Mouse (Mus musculus) limb, embryonic 10.5 days (tissue): ENCODE results near the gene Gm20431. TPM values are rescaled to one million over a fixed set of nuclear protein-coding genes. Genes with fewer than 3 reads are reported as not detected.

Experiments
- DNase-seq: peaks from one replicate; pipeline ENCODE4 v3.0.0-alpha.2; 2017; ENCODE audit warnings: low spot score
- H3K27ac ChIP-seq: fragments of 300-500 bp; sonication (generic); 2 replicates; pipeline ENCODE4 v1.5.1; 2016; ENCODE audit warnings: mild to moderate bottlenecking
- H3K27me3 ChIP-seq: fragments of 300-500 bp; sonication (generic); 2 replicates; pipeline ENCODE4 v1.6.1; 2016; ENCODE audit warnings: low read depth, mild to moderate bottlenecking; ENCODE audit not compliant: poor library complexity, severe bottlenecking
- H3K36me3 ChIP-seq: fragments of 300-500 bp; sonication (generic); 2 replicates; pipeline ENCODE4 v1.6.1; 2016; ENCODE audit warnings: mild to moderate bottlenecking, moderate library complexity
- H3K4me1 ChIP-seq: fragments of 300-500 bp; sonication (generic); 2 replicates; pipeline ENCODE4 v1.6.1; 2016
- H3K4me3 ChIP-seq: fragments of 300-500 bp; sonication (generic); 2 replicates; pipeline ENCODE4 v1.5.1; 2016; ENCODE audit warnings: mild to moderate bottlenecking, moderate library complexity
- H3K9me3 ChIP-seq: fragments of 300-500 bp; sonication (generic); replicated peaks from 2 replicates; pipeline ENCODE4 v1.6.1; 2016; ENCODE audit warnings: mild to moderate bottlenecking
- WGBS: fragments of 180-500 bp; shearing (Covaris S2); methylation state at CpG from one replicate; pipeline ENCODE4 v1.1.7; 2016; 5-methylcytosine and 5-hydroxymethylcytosine counted together
- polyA plus RNA-seq: library from polyadenylated mRNA; unstranded; fragments of >200 nt; fragmentation: Nextera tagmentation; extraction: Ambion mirVana; gene quantifications from 2 replicates; pipeline ENCODE4 v1.2.1, GENCODE M21; 2016

Gm20431 gene
- polyA plus RNA-seq, 1 experiment from 2014 or later = 1.0 TPM

DNA sequence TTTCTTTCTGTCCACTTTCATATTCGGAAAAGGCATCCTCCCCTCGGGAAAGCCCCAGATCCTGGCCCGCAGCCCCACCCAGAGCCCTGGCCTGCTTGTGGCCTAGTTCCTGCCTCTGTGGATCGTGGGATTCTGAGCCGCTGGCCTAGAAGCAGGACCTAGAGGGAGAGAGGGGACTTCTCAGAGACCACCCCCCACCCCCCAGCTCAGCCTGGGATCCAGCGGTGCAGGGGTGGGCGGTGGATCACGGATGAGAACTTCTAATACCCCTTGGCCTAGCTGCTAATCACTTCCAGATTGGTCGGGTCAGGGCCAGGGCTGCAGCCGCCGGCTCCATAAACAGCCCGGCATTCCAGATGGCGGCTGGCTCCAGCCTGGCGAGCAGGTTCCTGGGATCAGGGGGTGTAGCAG, 65.5 kb downstream of the Gm20431 start:
- H3K4me3 ChIP-seq = peak overlapping the region; percentile 45
- 6% methylated on average over 14 of the region's 14 CpGs for WGBS
- H3K27me3 ChIP-seq = no peaks in the 10 kb centered on the region
- no peaks in the 10 kb centered on the region for H3K9me3 ChIP-seq
- peaks cover 84% of the 10 kb centered on the region for H3K4me1 ChIP-seq
- peak overlapping the region; percentile 92 for H3K27ac ChIP-seq
- DNase-seq = peak; percentile 94
- no peaks in the 10 kb centered on the region for H3K36me3 ChIP-seq

GRCm38 (mm10) chr2:167594444-167594934, 66.8 kb downstream of the Gm20431 start:
- WGBS = 23% methylated on average over 10 of the region's 10 CpGs
- DNase-seq = peak; percentile 60
- H3K4me1 ChIP-seq = peaks cover 80% of the 10 kb centered on the region

GRCm38 (mm10) chr2:167593551-167594250, 67.6 kb downstream of the Gm20431 start:
- 82% methylated on average over 4 of the region's 4 CpGs for WGBS
- peak; percentile 39 for DNase-seq
- Histone ChIP-seq H3K4me1 (peaks cover 80% of the 10 kb centered on the region), H3K36me3 (no peaks in the 10 kb centered on the region), H3K9me3 (no peaks in the 10 kb centered on the region), H3K4me3 (0 out of 2 replicates have a peak overlapping the region, but pooled peaks have one; percentile 11), H3K27ac (peak overlapping the region; percentile 92), H3K27me3 (no peaks in the 10 kb centered on the region)

More at GRCm38 (mm10) chr2:167594444-167594934, 66.8 kb downstream of the Gm20431 start:
- no peaks in the 10 kb centered on the region for H3K36me3 ChIP-seq
- H3K9me3 ChIP-seq = no peaks in the 10 kb centered on the region
- no peaks in the 10 kb centered on the region for H3K27me3 ChIP-seq
- H3K4me3 ChIP-seq = peak overlapping the region; percentile 11; the same call in 1 of the 2 replicates
- peak overlapping the region; percentile 92 for H3K27ac ChIP-seq

- WGBS = 12% methylated on average over 21 of the region's 21 CpGs
- Histone ChIP-seq H3K27ac (peak overlapping the region; percentile 83), H3K4me3 (peak overlapping the region; percentile 35), H3K4me1 (peaks cover 72% of the 10 kb centered on the region), H3K27me3 (no peaks in the 10 kb centered on the region), H3K9me3 (no peaks in the 10 kb centered on the region), H3K36me3 (no peaks in the 10 kb centered on the region)
- DNase-seq = peak; percentile 54
Measured at GRCm38 (mm10) chr2:167588774-167589577, 72.3 kb downstream of the Gm20431 start.

GRCm38 (mm10) chr2:167586976-167587375, 74.3 kb downstream of the Gm20431 start:
- peak overlapping the region; percentile 13; the same call in 1 of the 2 replicates for H3K4me3 ChIP-seq
- H3K36me3 ChIP-seq = no peaks in the 10 kb centered on the region
- H3K27me3 ChIP-seq = no peaks in the 10 kb centered on the region
- H3K9me3 ChIP-seq = no peaks in the 10 kb centered on the region
- DNase-seq = peak; percentile 55
- peaks cover 83% of the 10 kb centered on the region for H3K4me1 ChIP-seq
- peak overlapping the region; percentile 87 for H3K27ac ChIP-seq
- WGBS = 10% methylated on average over 9 of the region's 9 CpGs

DNA sequence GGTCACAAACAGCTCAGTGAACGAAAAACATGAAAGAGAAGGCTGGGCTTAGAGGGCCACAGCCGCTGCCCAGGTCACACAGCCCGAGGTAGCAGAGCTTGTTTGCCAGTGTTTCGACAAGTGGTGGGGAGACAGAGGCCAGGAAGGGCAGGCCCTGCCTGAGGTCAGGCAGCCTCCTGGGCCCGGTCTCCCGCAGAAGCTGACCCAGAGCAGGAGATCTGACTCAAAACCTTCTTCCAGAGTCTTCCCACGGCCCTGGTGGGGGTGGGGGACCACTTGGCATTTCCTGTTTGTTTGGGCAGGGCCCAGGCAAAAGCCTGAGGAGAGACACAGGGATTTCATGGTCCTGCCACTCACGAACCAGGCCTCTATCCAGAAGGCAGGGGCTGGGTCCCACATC, 75.3 kb downstream of the Gm20431 start:
- Histone ChIP-seq H3K27ac (peak overlapping the region; percentile 87), H3K27me3 (no peaks in the 10 kb centered on the region), H3K4me3 (peak overlapping the region; percentile 9; the same call in 1 of the 2 replicates), H3K4me1 (peaks cover 85% of the 10 kb centered on the region), H3K36me3 (no peaks in the 10 kb centered on the region), H3K9me3 (no peaks in the 10 kb centered on the region)
- peak; percentile 58 for DNase-seq
- WGBS = 4% methylated on average over 8 of the region's 8 CpGs

DNA sequence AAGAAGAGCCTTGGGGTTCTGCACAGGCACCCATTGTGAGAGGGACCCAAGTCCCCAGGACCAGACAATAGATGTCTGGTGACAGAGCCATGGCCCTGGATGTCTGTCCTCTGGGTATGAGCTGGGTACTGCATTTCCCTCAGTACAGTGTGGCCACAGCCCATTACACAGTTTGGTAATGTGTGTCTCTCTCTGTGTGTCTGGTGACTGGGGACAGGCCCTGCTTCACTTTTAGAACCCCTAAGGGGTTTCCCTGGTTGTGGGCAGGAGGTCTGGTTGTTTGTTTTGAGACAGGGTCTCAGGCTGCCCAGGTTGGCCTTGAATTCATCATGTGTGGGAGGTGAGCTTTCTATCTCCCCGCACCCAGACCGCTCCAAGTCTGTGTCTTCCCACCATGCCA, 76.0 kb downstream of the Gm20431 start:
- 91% methylated on average over 2 of the region's 2 CpGs for WGBS
- Histone ChIP-seq H3K9me3 (no peaks in the 10 kb centered on the region), H3K4me3 (no peak overlapping the region), H3K4me1 (peaks cover 81% of the 10 kb centered on the region), H3K27ac (peak overlapping the region; percentile 87), H3K36me3 (no peaks in the 10 kb centered on the region), H3K27me3 (no peaks in the 10 kb centered on the region)
- DNase-seq = no peak

DNA sequence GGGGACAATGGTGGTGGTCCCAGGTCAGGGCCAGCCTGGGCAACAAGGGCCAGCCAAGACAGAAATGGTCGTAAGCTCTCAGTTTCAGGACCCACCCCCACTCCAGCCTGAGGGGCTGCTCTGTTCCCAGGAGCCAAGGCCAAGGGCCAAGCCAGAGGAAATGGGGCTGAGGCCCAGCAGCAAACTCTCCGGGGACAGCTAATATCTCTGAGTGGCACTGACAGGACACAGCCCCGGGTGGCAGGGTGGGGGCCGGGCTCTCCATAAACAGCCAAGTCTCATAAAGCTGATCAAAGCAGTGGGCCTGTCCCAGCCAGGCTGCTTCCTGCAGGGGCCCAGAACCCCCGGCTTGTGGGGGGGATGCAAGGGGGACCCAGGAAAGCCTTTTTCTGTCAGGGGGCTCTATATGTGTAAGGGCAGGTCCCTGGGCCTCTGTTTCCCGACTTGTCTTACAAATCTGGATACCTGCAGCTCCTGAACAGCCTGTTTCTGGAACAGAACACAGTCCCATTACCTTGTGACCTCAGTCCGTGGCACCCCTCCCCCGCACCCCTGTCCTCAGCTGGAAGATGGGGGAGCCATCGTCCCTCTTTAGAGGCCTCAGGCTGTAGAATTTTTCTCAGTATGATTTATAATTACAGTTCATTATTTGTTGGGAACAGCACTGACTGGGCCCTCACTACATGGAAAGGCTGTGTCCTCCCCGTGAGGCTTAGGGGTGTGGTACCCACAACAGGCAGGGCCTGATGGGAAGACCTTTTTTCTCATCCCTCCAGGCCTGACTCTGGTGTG, 77.9 kb downstream of the Gm20431 start:
- Histone ChIP-seq H3K9me3 (no peaks in the 10 kb centered on the region), H3K4me3 (peak overlapping the region; percentile 30; the same call in 1 of the 2 replicates), H3K27ac (peak overlapping the region; percentile 87), H3K4me1 (peaks cover 73% of the 10 kb centered on the region), H3K27me3 (no peaks in the 10 kb centered on the region), H3K36me3 (no peaks in the 10 kb centered on the region)
- peak; percentile 83 for DNase-seq
- WGBS = 11% methylated on average over 10 of the region's 10 CpGs

DNA sequence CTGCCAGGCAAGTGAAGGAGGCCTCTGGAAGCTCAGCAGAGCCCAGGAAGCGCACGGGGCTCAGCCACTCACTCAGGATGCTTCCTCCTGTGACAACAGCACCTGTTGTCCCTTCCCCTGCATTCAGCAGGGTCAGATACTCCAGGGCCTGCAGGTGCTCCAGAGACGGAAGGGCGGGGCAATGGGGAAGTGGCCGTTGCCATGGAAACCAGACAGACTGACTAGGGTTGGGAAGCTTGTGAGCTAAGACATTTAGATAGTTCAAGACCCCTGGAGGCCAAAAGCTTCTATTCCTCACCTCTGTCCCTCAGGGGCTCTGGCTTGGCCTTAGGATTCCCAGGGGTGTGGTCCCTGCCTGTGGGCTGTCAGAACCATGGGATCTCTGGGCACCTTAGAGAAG, 82.8 kb downstream of the Gm20431 start:
- Histone ChIP-seq H3K9me3 (no peaks in the 10 kb centered on the region), H3K4me1 (peaks cover 48% of the 10 kb centered on the region), H3K27me3 (no peaks in the 10 kb centered on the region), H3K36me3 (no peaks in the 10 kb centered on the region), H3K4me3 (no peak overlapping the region), H3K27ac (peak overlapping the region; percentile 68)
- DNase-seq = no peak
- 34% methylated on average over 5 of the region's 5 CpGs for WGBS

- Histone ChIP-seq H3K9me3 (no peaks in the 10 kb centered on the region), H3K27ac (peak overlapping the region; percentile 56; the same call in 1 of the 2 replicates), H3K4me3 (no peak overlapping the region), H3K4me1 (peaks cover 36% of the 10 kb centered on the region), H3K36me3 (no peaks in the 10 kb centered on the region), H3K27me3 (no peaks in the 10 kb centered on the region)
- DNase-seq = no peak
- WGBS = 65% methylated on average over 9 of the region's 9 CpGs
Measured at GRCm38 (mm10) chr2:167577186-167577785, 84.0 kb downstream of the Gm20431 start.

- Histone ChIP-seq H3K9me3 (no peaks in the 10 kb centered on the region), H3K27ac (peak overlapping the region; percentile 37), H3K36me3 (no peaks in the 10 kb centered on the region), H3K4me3 (no peak overlapping the region), H3K27me3 (no peaks in the 10 kb centered on the region), H3K4me1 (peaks cover 34% of the 10 kb centered on the region)
- WGBS = 84% methylated on average over 8 of the region's 8 CpGs
- no peak for DNase-seq
Measured at GRCm38 (mm10) chr2:167576121-167576620, 85.1 kb downstream of the Gm20431 start.

- Histone ChIP-seq H3K36me3 (no peaks in the 10 kb centered on the region), H3K4me3 (no peak overlapping the region), H3K4me1 (peaks cover 34% of the 10 kb centered on the region), H3K27ac (peak overlapping the region; percentile 37), H3K27me3 (no peaks in the 10 kb centered on the region), H3K9me3 (no peaks in the 10 kb centered on the region)
- no peak for DNase-seq
- 90% methylated on average over 7 of the region's 7 CpGs for WGBS
Measured at GRCm38 (mm10) chr2:167575581-167575980, 85.7 kb downstream of the Gm20431 start.
